Comparison of ENCODE assay signal across 16 mouse cellular contexts in the genomic region with DNA sequence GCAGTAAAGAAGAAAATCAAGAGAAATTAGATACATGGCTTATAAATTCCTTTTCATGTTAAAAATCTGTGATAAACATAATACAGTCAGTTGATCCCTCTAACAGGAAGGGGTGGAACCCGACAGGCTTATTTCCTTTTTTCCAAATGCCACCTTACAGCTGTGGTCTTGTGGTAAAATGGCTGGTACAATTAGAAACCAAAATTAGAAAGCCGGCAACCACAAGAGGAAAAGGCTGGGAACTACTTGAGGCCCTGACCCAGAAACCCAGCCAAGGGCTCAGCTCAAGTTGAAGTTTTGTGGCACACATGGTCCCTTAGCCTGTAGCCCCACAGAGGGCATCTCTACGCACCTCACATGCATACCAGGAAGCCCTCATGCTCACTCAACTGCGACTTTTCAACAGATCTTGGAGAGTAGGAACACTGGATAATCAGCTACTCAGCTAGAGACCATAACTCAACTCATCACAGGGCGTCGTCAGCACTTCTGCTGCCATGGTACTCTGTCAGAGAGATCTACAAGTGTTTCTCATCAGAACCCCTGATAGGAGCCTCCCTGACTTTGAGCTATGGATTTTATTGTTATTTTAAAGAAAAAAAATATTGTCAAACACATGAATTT.
A peak's percentile ranks its signal among the peaks of the same experiment; 100 is the strongest.
DNase-seq lines count a peak whose midpoint lies in the region; ATAC-seq lines count a peak whose summit lies in the region.
"Had no signal": no experiment of that assay in that cellular context is flagged by ENCODE, and none has a peak within 500 bp of the region (broad histone marks: within the 10 kb centered on the region; RNA-seq: fewer than 3 reads in every experiment).

No protein-coding gene starts in this region.

- H3K27ac ChIP-seq in heart, embryonic 13.5 days (replicated peaks): peak overlapping the region; percentile 53
- no peak overlapping the region for H3K27ac ChIP-seq in limb, embryonic 11.5 days (replicated peaks; ENCODE audit: low read depth, low read length)
- H3K27ac ChIP-seq: forebrain, embryonic 12.5 days had no signal

- H3K4me2 ChIP-seq in heart, embryonic 13.5 days: no peak overlapping the region
- H3K4me2 ChIP-seq in limb, embryonic 11.5 days (ENCODE audit: low read depth, severe bottlenecking): no peak overlapping the region
- H3K4me2 ChIP-seq: forebrain, embryonic 12.5 days had no signal

- H3K4me3 ChIP-seq in heart, embryonic 13.5 days: no peak overlapping the region
- no peak overlapping the region for H3K4me3 ChIP-seq in limb, embryonic 11.5 days (ENCODE audit: low read depth, low read length)
- H3K4me3 ChIP-seq: forebrain, embryonic 12.5 days had no signal

- no peaks in the 10 kb centered on the region for H3K27me3 ChIP-seq in heart, embryonic 13.5 days (replicated peaks)
- H3K27me3 ChIP-seq in limb, embryonic 11.5 days (ENCODE audit: control insufficient read depth, insufficient read depth, low read length): no peaks in the 10 kb centered on the region
- H3K27me3 ChIP-seq: forebrain, embryonic 12.5 days had no signal

- H3K36me3 ChIP-seq in heart, embryonic 13.5 days: no peaks in the 10 kb centered on the region
- no peaks in the 10 kb centered on the region for H3K36me3 ChIP-seq in limb, embryonic 11.5 days (ENCODE audit: control insufficient read depth, insufficient read depth, low read length)
- H3K36me3 ChIP-seq: forebrain, embryonic 12.5 days had no signal

- no peaks in the 10 kb centered on the region for H3K9me3 ChIP-seq in heart, embryonic 13.5 days
- no peaks in the 10 kb centered on the region for H3K9me3 ChIP-seq in limb, embryonic 11.5 days (ENCODE audit: control insufficient read depth, low read length)
- H3K9me3 ChIP-seq: forebrain, embryonic 12.5 days had no signal

- no peak for ATAC-seq in heart, embryonic 13.5 days (ENCODE audit: extremely low read depth, insufficient number of reproducible peaks, low FRiP score, low TSS enrichment)
- ATAC-seq in limb, embryonic 11.5 days (ENCODE audit: insufficient number of reproducible peaks, low FRiP score, low TSS enrichment, low read depth): no peak
- ATAC-seq: intestine, embryonic 16.5 days had no signal

- intact Hi-C loops in gastrocnemius, postnatal 14 days (cut with DNase I; ENCODE audit: low total_unique reads): no loop called here

- H3K9ac ChIP-seq in heart, embryonic 13.5 days: no peak overlapping the region
- no peak overlapping the region for H3K9ac ChIP-seq in limb, embryonic 11.5 days (ENCODE audit: low read length)
- H3K9ac ChIP-seq: forebrain, embryonic 12.5 days had no signal

- 47% methylated on average over 6 of the region's 6 CpGs for WGBS in heart, embryonic 13.5 days
- 48% methylated on average over 6 of the region's 6 CpGs for WGBS in limb, embryonic 11.5 days

- DNase-seq in heart, postnatal 4 days: no peak
- peak; percentile 85 for DNase-seq in 416B (ENCODE audit: low read depth)
- DNase-seq in embryo, embryonic 10 days (ENCODE audit: low spot score): peak; percentile 55
- DNase-seq in limb, embryonic 11.5 days (ENCODE audit: low spot score): peak; percentile 34
- no peak for DNase-seq in gastrocnemius, postnatal 14 days
- DNase-seq in neural tube, embryonic 10.5 days (ENCODE audit: extremely low spot score, low spot score): no peak
- no peak for DNase-seq in MN1 (ENCODE audit: low spot score)
- DNase-seq: adrenal gland, adult 2 months; cerebellum, postnatal 25 days; left cerebral cortex, postnatal 4 days; lung, adult 2 months; midbrain, embryonic 14.5 days; retina, postnatal 1 day had no signal

- peaks cover 36% of the 10 kb centered on the region for H3K4me1 ChIP-seq in heart, embryonic 13.5 days
- peaks cover 3% of the 10 kb centered on the region; the same call in 1 of the 2 replicates for H3K4me1 ChIP-seq in limb, embryonic 11.5 days (ENCODE audit: control insufficient read depth, insufficient read depth, low read length)
- H3K4me1 ChIP-seq: forebrain, embryonic 12.5 days had no signal

Comparison
In these comparisons a context has a peak if more than half of its experiments do, and no peak if none do; other contexts are left out.
1. DNase-seq: peak in 416B (single experiment), embryo, embryonic 10 days (single experiment) and limb, embryonic 11.5 days (single experiment); none in heart, postnatal 4 days (single experiment), gastrocnemius, postnatal 14 days (single experiment), neural tube, embryonic 10.5 days (single experiment) and MN1 (single experiment).